Mouse (Mus musculus) embryonic facial prominence, embryonic 10.5 days (tissue): ENCODE data around the gene Ninj2. TPM values are rescaled to one million over a fixed set of nuclear protein-coding genes. Genes with fewer than 3 reads are reported as not detected.

Experiments used
- DNase-seq: peaks from one replicate; pipeline ENCODE4 v3.0.0-alpha.2; 2017; ENCODE audit warnings: low spot score
- H3K27ac ChIP-seq: fragments of 300-500 bp; sonication (generic); replicated peaks from 2 replicates; pipeline ENCODE4 v1.5.1; 2016; ENCODE audit warnings: mild to moderate bottlenecking
- H3K27me3 ChIP-seq: fragments of 300-500 bp; sonication (generic); replicated peaks from 2 replicates; pipeline ENCODE4 v1.6.1; 2016; ENCODE audit warnings: low read depth, mild to moderate bottlenecking; ENCODE audit not compliant: poor library complexity, severe bottlenecking
- H3K36me3 ChIP-seq: fragments of 300-500 bp; sonication (generic); replicated peaks from 2 replicates; pipeline ENCODE4 v1.6.1; 2016; ENCODE audit warnings: mild to moderate bottlenecking, moderate library complexity
- H3K4me1 ChIP-seq: fragments of 300-500 bp; sonication (generic); 2 replicates; pipeline ENCODE4 v1.6.1; 2016
- H3K4me3 ChIP-seq: fragments of 300-500 bp; sonication (generic); 2 replicates; pipeline ENCODE4 v1.5.1; 2016; ENCODE audit warnings: mild to moderate bottlenecking, moderate library complexity
- H3K9me3 ChIP-seq: fragments of 300-500 bp; sonication (generic); 2 replicates; pipeline ENCODE4 v1.6.1; 2016; ENCODE audit warnings: mild to moderate bottlenecking
- WGBS: fragments of 180-500 bp; shearing (Covaris S2); methylation state at CpG from one replicate; pipeline ENCODE4 v1.1.7; 2016; 5-methylcytosine and 5-hydroxymethylcytosine counted together
- polyA plus RNA-seq: library from polyadenylated mRNA; unstranded; fragments of >200 nt; fragmentation: Nextera tagmentation; extraction: Ambion mirVana; gene quantifications from 2 replicates; pipeline ENCODE4 v1.2.1, GENCODE M21; 2016

The Ninj2 gene
- polyA plus RNA-seq, 1 experiment from 2014 or later: not detected

- no peak overlapping the region for H3K27ac ChIP-seq
- no peaks in the 10 kb centered on the region for H3K9me3 ChIP-seq
- DNase-seq: no peak
- WGBS: 90% methylated on average over 12 of the region's 12 CpGs
- H3K36me3 ChIP-seq: no peaks in the 10 kb centered on the region
- H3K4me1 ChIP-seq: 0 out of 2 replicates have a peak, but pooled peaks cover under 1% of the 10 kb centered on the region
- no peak overlapping the region for H3K4me3 ChIP-seq
- no peaks in the 10 kb centered on the region for H3K27me3 ChIP-seq
These were observed 148.3 kb downstream of the Ninj2 start for GRCm38 (mm10) chr6:120241453-120241852.

DNA sequence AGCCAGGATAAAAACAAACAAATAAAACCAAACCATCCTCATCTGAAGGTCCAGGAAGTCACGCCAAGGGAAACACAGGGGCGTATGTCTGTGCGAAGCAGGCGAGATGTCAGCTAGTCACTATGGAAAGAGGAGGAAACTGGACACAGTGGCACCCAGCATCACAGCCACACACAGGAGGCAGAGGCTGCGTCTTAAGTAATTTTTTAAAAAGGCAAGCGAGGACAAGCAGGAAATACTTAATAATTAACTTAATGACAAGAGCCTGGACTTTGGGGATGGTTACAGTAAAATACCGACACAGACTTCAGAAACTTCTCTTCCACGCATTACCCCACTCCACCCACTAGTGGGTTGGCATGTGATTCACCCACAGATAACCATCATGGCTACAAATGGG, 149.4 kb downstream of the Ninj2 start:
- no peak overlapping the region for H3K4me3 ChIP-seq
- 73% methylated on average over 8 of the region's 8 CpGs for WGBS
- no peaks in the 10 kb centered on the region for H3K27me3 ChIP-seq
- no peaks in the 10 kb centered on the region for H3K4me1 ChIP-seq
- H3K27ac ChIP-seq: no peak overlapping the region
- H3K9me3 ChIP-seq: no peaks in the 10 kb centered on the region
- DNase-seq: no peak
- no peaks in the 10 kb centered on the region for H3K36me3 ChIP-seq

- Histone ChIP-seq H3K9me3 (no peaks in the 10 kb centered on the region), H3K27ac (no peak overlapping the region), H3K4me3 (no peak overlapping the region), H3K36me3 (no peaks in the 10 kb centered on the region), H3K27me3 (no peaks in the 10 kb centered on the region), H3K4me1 (no peaks in the 10 kb centered on the region)
- WGBS: 79% methylated on average over 8 of the region's 8 CpGs
- DNase-seq: no peak
These were observed 150.1 kb downstream of the Ninj2 start for GRCm38 (mm10) chr6:120243250-120243649.

GRCm38 (mm10) chr6:120246676-120247075, 153.5 kb downstream of the Ninj2 start:
- Histone ChIP-seq H3K27me3 (no peaks in the 10 kb centered on the region), H3K36me3 (no peaks in the 10 kb centered on the region), H3K4me3 (no peak overlapping the region), H3K9me3 (no peaks in the 10 kb centered on the region), H3K4me1 (no peaks in the 10 kb centered on the region), H3K27ac (no peak overlapping the region)
- no peak for DNase-seq
- 85% methylated on average over 5 of the region's 5 CpGs for WGBS

- Histone ChIP-seq H3K27me3 (no peaks in the 10 kb centered on the region), H3K36me3 (no peaks in the 10 kb centered on the region), H3K27ac (no peak overlapping the region), H3K4me1 (peaks cover 4% of the 10 kb centered on the region), H3K4me3 (no peak overlapping the region), H3K9me3 (no peaks in the 10 kb centered on the region)
- no peak for DNase-seq
- 74% methylated on average over 5 of the region's 5 CpGs for WGBS
These were observed 156.7 kb downstream of the Ninj2 start for GRCm38 (mm10) chr6:120249831-120250230.

Other genes with a start within 250 kb of the Ninj2 start
- gene Erc1, start 245.2 kb upstream of the Ninj2 start, polyA plus RNA-seq: 24.9 and 25.2 TPM in 2 replicates
- gene Rad52, start 190.7 kb upstream of the Ninj2 start, polyA plus RNA-seq: 23.7 and 24.0 TPM in 2 replicates
- 47.9 and 49.5 TPM in 2 replicates for gene Wnk1, start 54.7 kb upstream of the Ninj2 start, polyA plus RNA-seq
- gene D330020A13Rik, start 201.0 kb downstream of the Ninj2 start, polyA plus RNA-seq: 0.21 and 0.25 TPM in 2 replicates
- gene B4galnt3, start 201.2 kb downstream of the Ninj2 start, polyA plus RNA-seq: 0.41 and 0.52 TPM in 2 replicates